Mouse (Mus musculus) liver, embryonic 14.5 days (tissue): ENCODE results near the gene 1700016K19Rik. TPM values are rescaled to one million over a fixed set of nuclear protein-coding genes. Genes with fewer than 3 reads are reported as not detected.

Experiments
- ATAC-seq: fragments of 200-750 bp; cut with Nextera tagmentation; 2 replicates; pipeline ENCODE4 v1.8.0; 2017; ENCODE audit warnings: moderate number of reproducible peaks, mild to moderate bottlenecking, moderate library complexity; ENCODE audit not compliant: insufficient read depth
- DNase-seq, 3 experiments: peaks; one replicate each; pipeline ENCODE4 v3.0.0-alpha.2; 2012 to 2013; ENCODE audit warnings: low read depth in 3 of 3, low spot score in 3 of 3
- H3K27ac ChIP-seq: fragments of 300-500 bp; sonication (generic); 2 replicates; pipeline ENCODE4 v1.5.1; 2014; ENCODE audit warnings: moderate library complexity, mild to moderate bottlenecking, control low read depth, inconsistent platforms
- H3K27me3 ChIP-seq: fragments of 300-500 bp; sonication (generic); 2 replicates; pipeline ENCODE4 v1.6.1; 2014; ENCODE audit warnings: mild to moderate bottlenecking, low read length, moderate library complexity; ENCODE audit not compliant: control insufficient read depth, insufficient read depth
- H3K36me3 ChIP-seq: fragments of 300-500 bp; sonication (generic); replicated peaks from 2 replicates; pipeline ENCODE4 v1.6.1; 2014; ENCODE audit warnings: low read depth; ENCODE audit not compliant: control insufficient read depth, insufficient read depth
- H3K4me1 ChIP-seq, 2 experiments: fragments of 200-500 bp in 1 of 2; fragments of 300-500 bp in 1 of 2; sonication (generic) in 1 of 2; replicated peaks; 2 replicates each; pipeline ENCODE4 v1.6.1; 2012 to 2014; ENCODE audit warnings: antibody characterized with exemption in 1 of 2, inconsistent platforms in 1 of 2, low read length in 1 of 2; ENCODE audit not compliant: control insufficient read depth in 2 of 2, insufficient read depth in 2 of 2
- H3K4me2 ChIP-seq: fragments of 300-500 bp; sonication (generic); 2 replicates; pipeline ENCODE4 v1.6.1; 2014; ENCODE audit warnings: low read depth, mild to moderate bottlenecking, control low read depth, moderate library complexity
- H3K4me3 ChIP-seq, 2 experiments: fragments of 200-500 bp in 1 of 2; fragments of 300-500 bp in 1 of 2; sonication (generic) in 1 of 2; 2 replicates each; pipeline ENCODE4 v1.5.1; 2012 to 2014; ENCODE audit warnings: low read depth in 2 of 2, low read length in 2 of 2, mild to moderate bottlenecking in 2 of 2, control low read depth in 1 of 2, inconsistent platforms in 1 of 2, moderate library complexity in 1 of 2; ENCODE audit not compliant: insufficient read depth in 1 of 2
- H3K9ac ChIP-seq: fragments of 300-500 bp; sonication (generic); replicated peaks from 2 replicates; pipeline ENCODE4 v1.6.1; 2014; ENCODE audit warnings: mild to moderate bottlenecking, control low read depth, moderate library complexity
- H3K9me3 ChIP-seq: fragments of 300-500 bp; sonication (generic); 2 replicates; pipeline ENCODE4 v1.6.1; 2016; ENCODE audit warnings: low read length, mixed read lengths; ENCODE audit not compliant: control insufficient read depth
- CTCF ChIP-seq: IDR thresholded peaks from 2 replicates; pipeline ENCODE4 v1.5.1; 2016; ENCODE audit warnings: antibody characterized with exemption, low read depth, control low read depth
- EP300 ChIP-seq: IDR thresholded peaks from 2 replicates; pipeline ENCODE4 v1.6.1; 2016; ENCODE audit warnings: antibody characterized with exemption, low read depth
- WGBS: fragments of 180-500 bp; shearing (Covaris S2); extraction: QIAGEN DNeasy Blood & Tissue Kit; methylation state at CpG from one replicate; pipeline ENCODE4 v1.1.7; 2014; ENCODE audit not compliant: insufficient replicate concordance; 5-methylcytosine and 5-hydroxymethylcytosine counted together
- polyA plus RNA-seq, 2 experiments: library from polyadenylated mRNA; depleted of rRNA in 1 of 2; stranded (reverse) in 1 of 2; unstranded in 1 of 2; fragments of >200 nt; fragmentation: Nextera tagmentation in 1 of 2; extraction: Ambion mirVana in 1 of 2; gene quantifications; 2 replicates each; pipeline versions ENCODE4 v1.2.1 to v1.2.3; 2012 to 2014

The 1700016K19Rik gene
- polyA plus RNA-seq, 2 experiments = not detected

- Histone ChIP-seq H3K4me2 (no peak overlapping the region), H3K27ac (no peak overlapping the region), H3K27me3 (no peaks in the 10 kb centered on the region), H3K4me3 (no peak overlapping the region), H3K36me3 (no peaks in the 10 kb centered on the region), H3K9ac (no peak overlapping the region), H3K9me3 (no peaks in the 10 kb centered on the region), H3K4me1 (no peaks in the 10 kb centered on the region)
- DNase-seq (no peak), ATAC-seq (no peak)
- no peak for TF ChIP-seq EP300
- no peak for TF ChIP-seq CTCF
- WGBS = 43% methylated on average over 9 of the region's 9 CpGs
These were observed 11.3 kb downstream of the 1700016K19Rik start for GRCm38 (mm10) chr11:76010838-76011624.

GRCm38 (mm10) chr11:76015251-76015650 is 15.5 kb downstream of the 1700016K19Rik start:
- Histone ChIP-seq H3K4me1 (no peaks in the 10 kb centered on the region), H3K9ac (no peak overlapping the region), H3K27me3 (no peaks in the 10 kb centered on the region), H3K4me2 (no peak overlapping the region), H3K36me3 (no peaks in the 10 kb centered on the region), H3K9me3 (no peaks in the 10 kb centered on the region), H3K27ac (no peak overlapping the region), H3K4me3 (no peak overlapping the region)
- no peak for TF ChIP-seq EP300
- TF ChIP-seq CTCF = no peak
- WGBS = 67% methylated on average over 6 of the region's 6 CpGs
- ATAC-seq (no peak), DNase-seq (no peak)

GRCm38 (mm10) chr11:76015814-76016213 is 16.1 kb downstream of the 1700016K19Rik start:
- Histone ChIP-seq H3K4me3 (no peak overlapping the region), H3K36me3 (no peaks in the 10 kb centered on the region), H3K4me2 (no peak overlapping the region), H3K4me1 (no peaks in the 10 kb centered on the region), H3K9ac (no peak overlapping the region), H3K9me3 (no peaks in the 10 kb centered on the region), H3K27ac (no peak overlapping the region), H3K27me3 (no peaks in the 10 kb centered on the region)
- WGBS = 57% methylated on average over 4 of the region's 4 CpGs
- ATAC-seq = no peak
- TF ChIP-seq EP300 = no peak
- TF ChIP-seq CTCF = no peak
- no peak for DNase-seq

GRCm38 (mm10) chr11:76019879-76020278 is 20.2 kb downstream of the 1700016K19Rik start:
- Histone ChIP-seq H3K4me3 (no peak overlapping the region), H3K36me3 (no peaks in the 10 kb centered on the region), H3K9me3 (no peaks in the 10 kb centered on the region), H3K4me2 (no peak overlapping the region), H3K9ac (no peak overlapping the region), H3K4me1 (no peaks in the 10 kb centered on the region), H3K27me3 (no peaks in the 10 kb centered on the region; the same call in 1 of the 2 replicates), H3K27ac (no peak overlapping the region)
- WGBS = 69% methylated on average over 4 of the region's 4 CpGs
- TF ChIP-seq CTCF = no peak
- TF ChIP-seq EP300 = no peak
- DNase-seq = no peak
- no peak for ATAC-seq

GRCm38 (mm10) chr11:76020916-76021315 is 21.2 kb downstream of the 1700016K19Rik start:
- Histone ChIP-seq H3K4me2 (no peak overlapping the region), H3K27me3 (peaks cover 2% of the 10 kb centered on the region; the same call in 1 of the 2 replicates), H3K36me3 (no peaks in the 10 kb centered on the region), H3K4me3 (no peak overlapping the region), H3K4me1 (no peaks in the 10 kb centered on the region), H3K9me3 (no peaks in the 10 kb centered on the region), H3K27ac (no peak overlapping the region), H3K9ac (no peak overlapping the region)
- ATAC-seq (no peak), DNase-seq (no peak)
- 64% methylated on average over 9 of the region's 9 CpGs for WGBS
- no peak for TF ChIP-seq CTCF
